Mouse (Mus musculus) ES-E14 (cell line): ENCODE data around the gene Fastk.

Experiments
- CHD2 ChIP-seq: IDR thresholded peaks from 2 replicates; pipeline ENCODE4 v1.6.1; 2014; ENCODE audit warnings: mild to moderate bottlenecking, low read depth, low read length, inconsistent platforms
- MAFK ChIP-seq: IDR thresholded peaks from 2 replicates; pipeline ENCODE4 v1.6.1; 2014; ENCODE audit warnings: mild to moderate bottlenecking, low read depth, low read length, inconsistent platforms; ENCODE audit not compliant: insufficient read depth
- ZC3H11A ChIP-seq: IDR thresholded peaks from 2 replicates; pipeline ENCODE4 v1.6.1; 2012; ENCODE audit warnings: low read depth, mild to moderate bottlenecking, inconsistent platforms, low read length, borderline replicate concordance
- ZNF384 ChIP-seq: IDR thresholded peaks from 2 replicates; pipeline ENCODE4 v1.6.1; 2012; ENCODE audit warnings: low read depth, low read length, inconsistent platforms

DNA sequence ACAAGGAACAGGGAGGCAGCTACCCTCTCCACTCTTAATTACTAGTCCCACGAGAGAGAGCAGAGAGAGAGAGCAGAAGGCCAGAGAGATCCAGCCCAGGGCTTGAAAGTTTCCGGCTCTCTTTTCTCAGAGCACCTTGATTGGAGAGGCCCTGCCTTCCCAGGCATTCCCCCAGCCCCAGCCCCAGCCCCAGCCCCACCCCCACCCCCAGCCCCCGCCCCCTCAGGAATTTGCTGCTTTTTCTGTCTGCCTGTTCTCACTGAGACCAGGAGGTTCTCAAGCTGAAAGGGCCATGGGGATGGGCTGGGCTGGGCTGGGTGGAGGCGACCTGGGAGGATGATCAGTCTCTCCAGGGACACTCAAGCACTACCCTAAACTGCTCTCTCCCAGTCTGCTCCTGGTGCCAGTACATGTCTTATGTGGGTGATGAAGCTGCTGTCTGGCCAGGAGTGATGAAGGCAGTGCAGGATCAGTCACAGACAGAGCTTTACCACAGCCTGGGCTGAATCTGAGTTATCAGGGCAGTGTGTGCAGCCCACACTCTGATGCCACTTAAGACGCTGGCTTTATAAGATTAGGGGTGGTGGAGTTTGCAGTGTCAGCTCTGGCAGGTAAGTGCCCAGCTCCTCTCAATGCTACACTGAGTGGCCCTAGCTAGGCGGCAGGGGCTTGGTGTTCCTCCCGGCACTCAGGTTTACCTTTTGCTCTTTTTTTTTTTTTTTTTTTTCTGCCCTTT is 28.0 kb upstream of the Fastk start:
- TF ChIP-seq ZC3H11A: no peak
- no peak for TF ChIP-seq MAFK
- TF ChIP-seq CHD2: no peak
- no peak for TF ChIP-seq ZNF384
